Mouse (Mus musculus): Measurements from ENCODE around the gene Npsr1. TPM values are rescaled to one million over a fixed set of nuclear protein-coding genes. Genes with fewer than 3 reads are reported as not detected.

Gene Npsr1
- total and polyA plus RNA-seq, 3 experiments: 0.13 TPM; not detected in 1

DNA sequence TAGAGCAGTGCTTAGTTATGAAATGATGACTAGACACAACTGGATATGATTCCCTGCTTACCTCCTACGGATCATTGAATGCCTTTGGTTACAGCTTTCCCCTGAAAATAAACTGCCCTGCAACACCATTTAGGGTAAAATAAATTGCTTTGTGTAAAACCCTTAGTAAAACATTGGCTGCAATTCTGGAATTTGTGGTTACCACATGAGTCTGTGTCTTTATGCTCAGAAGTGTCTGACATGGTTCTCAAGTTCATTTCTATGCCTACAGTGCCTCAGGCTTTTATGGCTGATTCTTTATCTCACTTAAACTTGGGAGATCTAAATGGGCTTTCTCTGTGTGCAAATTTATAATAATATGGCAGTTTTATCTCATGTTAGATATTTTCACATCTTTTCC, 26.1 kb upstream of the Npsr1 start:
- dilution Hi-C loops (cut with MboI; ENCODE audit: extremely low pct_ligation_motif_present, extremely low pct_unique_long_range_greater_than_20kb, low sequenced_read_pairs): no loop called here

DNA sequence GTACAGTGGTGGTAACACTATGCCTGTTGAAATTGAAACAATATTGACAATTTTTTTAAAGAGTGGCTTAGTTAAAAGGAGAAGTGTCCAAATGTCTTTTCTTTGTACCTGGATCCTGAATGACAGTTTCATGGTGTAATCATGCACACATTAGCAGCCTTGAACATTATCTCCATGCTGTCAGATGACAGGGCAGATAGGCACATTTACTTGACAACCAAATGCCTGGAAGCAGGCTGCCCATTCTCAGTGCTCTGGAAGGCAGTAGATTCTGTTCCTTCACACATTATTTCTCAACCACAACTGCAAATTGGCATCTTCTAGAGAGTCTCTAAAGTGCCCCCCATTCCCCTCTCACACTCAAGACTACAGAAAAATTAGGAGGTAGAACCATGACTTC, 20.2 kb upstream of the Npsr1 start:
- Histone ChIP-seq H3K79me2 (replicated peaks; ENCODE audit: control insufficient read depth, extremely low read depth, insufficient read depth, poor library complexity, severe bottlenecking) (no peaks in the 10 kb centered on the region), H3K9ac (ENCODE audit: insufficient read depth, low read depth) (no peak overlapping the region), H3K4me2 (ENCODE audit: insufficient read depth, low read depth, poor library complexity, severe bottlenecking) (no peak overlapping the region), H3K27me3 (replicated peaks) (no peaks in the 10 kb centered on the region), H3K4me3 (replicated peaks in 1 of 3; ENCODE audit: low read depth in 2 of 3, low read length in 2 of 3, poor library complexity in 1 of 3) (no peak overlapping the region), H3K4me1 (ENCODE audit: control insufficient read depth in 1 of 2, insufficient read depth in 2 of 2) (peaks cover 0 to 6% of the 10 kb centered on the region in 2 experiments; a peak in 1 of 4 replicates), H3K9me3 (replicated peaks; ENCODE audit: low read length) (no peaks in the 10 kb centered on the region), H3K36me3 (replicated peaks in 1 of 2; ENCODE audit: control insufficient read depth in 1 of 2, insufficient read depth in 1 of 2, low read length in 1 of 2) (no peaks in the 10 kb centered on the region), H3K27ac (ENCODE audit: insufficient read depth, low read depth) (no peak overlapping the region)
- in situ Hi-C loops (cut with MboI; ENCODE audit: low pct_ligation_motif_present, low pct_unique_long_range_greater_than_20kb, low sequenced_read_pairs): no loop called here
- TF ChIP-seq HCFC1 (IDR thresholded peaks at IDR 0.05; ENCODE audit: low read depth, low read length) (no peak), MAFK (IDR thresholded peaks at IDR 0.05; ENCODE audit: insufficient replicate concordance, low read length) (no peak), BHLHE40 (IDR thresholded peaks at IDR 0.05; ENCODE audit: low read depth, low read length) (no peak), RCOR1 (conservative IDR thresholded peaks at IDR 0.05; ENCODE audit: low read depth, low read length) (no peak), ETS1 (conservative IDR thresholded peaks at IDR 0.05; ENCODE audit: low read depth, low read length) (no peak), IRF4 (IDR thresholded peaks at IDR 0.05; ENCODE audit: low read depth, low read length) (no peak), PAX5 (IDR thresholded peaks at IDR 0.05; ENCODE audit: low read length) (no peak), MEF2A (IDR thresholded peaks at IDR 0.05; ENCODE audit: borderline replicate concordance, low read depth, low read length) (no peak), ZC3H11A (IDR thresholded peaks at IDR 0.05; ENCODE audit: low read depth, low read length) (no peak), NRF1 (IDR thresholded peaks at IDR 0.05; ENCODE audit: low read depth, low read length) (no peak), CHD1 (IDR thresholded peaks at IDR 0.05; ENCODE audit: low read depth, low read length) (no peak), CHD2 (IDR thresholded peaks at IDR 0.05; ENCODE audit: low read length) (no peak), SIN3A (IDR thresholded peaks at IDR 0.05; ENCODE audit: low read length) (no peak), USF2 (conservative IDR thresholded peaks at IDR 0.05; ENCODE audit: low read depth, low read length) (no peak), MYC (IDR thresholded peaks at IDR 0.05; ENCODE audit: low read depth, low read length) (no peak), POLR2AphosphoS2 (IDR thresholded peaks at IDR 0.05; ENCODE audit: low read depth, low read length) (no peak), MAZ (IDR thresholded peaks at IDR 0.05; ENCODE audit: low read depth, low read length) (no peak), ZNF384 (IDR thresholded peaks at IDR 0.05; ENCODE audit: low read depth, low read length) (no peak), SMC3 (IDR thresholded peaks at IDR 0.05; ENCODE audit: low read depth, low read length) (no peak), ZKSCAN1 (IDR thresholded peaks at IDR 0.05; ENCODE audit: borderline replicate concordance, low read depth, low read length) (no peak)
- DNase-seq (ENCODE audit: extremely low read depth): no peak
- dilution Hi-C loops (cut with MboI; ENCODE audit: extremely low pct_ligation_motif_present, extremely low pct_unique_long_range_greater_than_20kb, low sequenced_read_pairs): no loop called here

More for the DNA sequence above, 26.1 kb upstream of the Npsr1 start:
- no peak for TF ChIP-seq SMC3 (IDR thresholded peaks at IDR 0.05; ENCODE audit: low read depth, low read length)
- no peak for TF ChIP-seq MAFK (IDR thresholded peaks at IDR 0.05; ENCODE audit: insufficient replicate concordance, low read length)
- no peak for TF ChIP-seq CHD1 (IDR thresholded peaks at IDR 0.05; ENCODE audit: low read depth, low read length)
- no peak for TF ChIP-seq IRF4 (IDR thresholded peaks at IDR 0.05; ENCODE audit: low read depth, low read length)
- no peak for TF ChIP-seq TBP (conservative IDR thresholded peaks at IDR 0.05; ENCODE audit: low read depth, low read length)
- TF ChIP-seq ZMIZ1 (IDR thresholded peaks at IDR 0.05; ENCODE audit: low read depth, low read length): no peak
- no peak for TF ChIP-seq UBTF (IDR thresholded peaks at IDR 0.05; ENCODE audit: low read depth, low read length)
- TF ChIP-seq RAD21 (IDR thresholded peaks at IDR 0.05; ENCODE audit: low read depth, low read length): no peak
- TF ChIP-seq PAX5 (IDR thresholded peaks at IDR 0.05; ENCODE audit: low read length): no peak
- TF ChIP-seq ETS1 (conservative IDR thresholded peaks at IDR 0.05; ENCODE audit: low read depth, low read length): no peak
- TF ChIP-seq MXI1 (IDR thresholded peaks at IDR 0.05; ENCODE audit: low read depth, low read length): no peak
- TF ChIP-seq TCF12 (IDR thresholded peaks at IDR 0.05; ENCODE audit: low read depth, low read length): no peak
- TF ChIP-seq USF2 (conservative IDR thresholded peaks at IDR 0.05; ENCODE audit: low read depth, low read length): no peak
- TF ChIP-seq MAX (IDR thresholded peaks at IDR 0.05; ENCODE audit: low read length): no peak
- TF ChIP-seq ZKSCAN1 (IDR thresholded peaks at IDR 0.05; ENCODE audit: borderline replicate concordance, low read depth, low read length): no peak
- no peak for TF ChIP-seq USF1 (IDR thresholded peaks at IDR 0.05; ENCODE audit: low read depth, low read length)
- no peak for TF ChIP-seq RCOR1 (conservative IDR thresholded peaks at IDR 0.05; ENCODE audit: low read depth, low read length)
- no peak for DNase-seq (ENCODE audit: extremely low read depth)
- Histone ChIP-seq H3K4me1 (ENCODE audit: control insufficient read depth in 1 of 2, insufficient read depth in 2 of 2) (peaks cover 0 to 6% of the 10 kb centered on the region in 2 experiments; a peak in 1 of 4 replicates), H3K27ac (ENCODE audit: insufficient read depth, low read depth) (no peak overlapping the region), H3K9ac (ENCODE audit: insufficient read depth, low read depth) (no peak overlapping the region), H3K27me3 (replicated peaks) (no peaks in the 10 kb centered on the region), H3K9me3 (replicated peaks; ENCODE audit: low read length) (no peaks in the 10 kb centered on the region), H3K4me3 (replicated peaks in 1 of 3; ENCODE audit: low read depth in 2 of 3, low read length in 2 of 3, poor library complexity in 1 of 3) (no peak overlapping the region), H3K36me3 (replicated peaks in 1 of 2; ENCODE audit: control insufficient read depth in 1 of 2, insufficient read depth in 1 of 2, low read length in 1 of 2) (no peaks in the 10 kb centered on the region), H3K4me2 (ENCODE audit: insufficient read depth, low read depth, poor library complexity, severe bottlenecking) (no peak overlapping the region), H3K79me2 (replicated peaks; ENCODE audit: control insufficient read depth, extremely low read depth, insufficient read depth, poor library complexity, severe bottlenecking) (no peaks in the 10 kb centered on the region)
- in situ Hi-C loops (cut with MboI; ENCODE audit: low pct_ligation_motif_present, low pct_unique_long_range_greater_than_20kb, low sequenced_read_pairs): no loop called here

All from CH12.LX (cell line).